Mouse (Mus musculus) skeletal muscle tissue, adult 2 months (tissue): ENCODE data around the gene Qdpr.
"Not testable (repeated sequence)": the region's sequence is repeated elsewhere in the genome, so short reads cannot be mapped to it uniquely, and the experiment has no call there.

Experiments used
- DNase-seq: peaks from one replicate; pipeline ENCODE4 v3.0.0-alpha.2; 2012; ENCODE audit warnings: low read depth, low spot score

Gene Qdpr

DNA sequence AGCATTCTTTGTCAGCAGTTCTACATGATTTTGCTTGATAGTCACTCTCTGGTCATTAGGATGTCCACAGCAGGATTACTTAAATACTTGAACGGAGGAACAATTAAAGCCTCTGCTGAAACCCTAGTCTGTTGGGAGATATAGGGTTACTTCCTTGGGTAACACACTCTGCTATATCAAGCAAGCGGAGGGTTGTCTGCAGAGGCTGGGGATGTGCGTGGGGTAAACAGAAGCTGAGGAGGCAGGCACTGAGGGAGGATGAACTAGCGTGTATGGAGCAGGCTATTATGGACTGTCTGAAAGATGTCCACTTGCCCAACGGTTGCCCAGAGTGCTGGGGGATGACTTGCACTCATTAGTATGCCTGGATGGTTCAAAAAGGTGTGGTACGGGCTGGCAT, 3.4 kb upstream of the Qdpr start, which contains the start of gene Clrn2:
Clrn2 (plus strand) TSS at position 301 of the 400 bp plus-strand sequence.
- no peak for DNase-seq

DNA sequence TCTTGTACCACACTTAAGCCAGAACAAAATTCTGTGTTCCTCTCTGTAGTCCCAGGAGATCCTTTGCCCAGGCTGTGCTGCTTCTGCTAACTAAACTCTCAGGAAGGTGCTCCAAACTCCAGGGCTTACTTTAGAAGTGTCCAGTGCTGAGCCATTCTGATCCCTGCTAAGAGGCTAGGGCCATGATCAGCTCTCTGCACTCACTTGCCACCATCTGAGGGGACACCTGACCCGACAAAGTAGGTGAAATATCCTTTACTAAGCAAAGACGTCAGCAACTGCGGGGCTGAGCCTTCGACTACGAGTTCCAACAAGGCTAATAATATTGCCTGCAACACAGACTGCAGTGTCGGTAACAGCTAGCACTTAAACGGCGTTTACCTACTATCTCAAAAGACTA, 830 bp downstream of the Qdpr start:
- DNase-seq: peak; percentile 20

DNA sequence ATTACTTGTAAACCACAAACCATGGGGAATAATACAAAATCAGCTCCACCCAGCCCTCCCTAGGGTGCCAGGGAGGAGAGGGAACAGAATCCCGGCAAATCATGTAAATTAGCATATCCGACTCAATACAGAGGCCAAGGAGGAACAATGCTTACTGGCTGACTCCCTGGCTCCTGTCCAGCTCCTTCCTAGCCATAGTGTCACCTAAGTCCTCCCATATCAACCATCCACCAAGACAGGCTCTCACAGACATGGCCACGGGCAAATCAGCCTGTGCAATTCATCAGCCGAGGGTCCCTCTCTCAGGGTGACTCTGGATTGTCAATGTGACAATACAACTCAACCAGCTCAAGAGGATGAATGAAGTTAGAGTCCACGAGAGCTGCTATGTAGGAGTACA, 1.4 kb downstream of the Qdpr start:
- DNase-seq: no peak

DNA sequence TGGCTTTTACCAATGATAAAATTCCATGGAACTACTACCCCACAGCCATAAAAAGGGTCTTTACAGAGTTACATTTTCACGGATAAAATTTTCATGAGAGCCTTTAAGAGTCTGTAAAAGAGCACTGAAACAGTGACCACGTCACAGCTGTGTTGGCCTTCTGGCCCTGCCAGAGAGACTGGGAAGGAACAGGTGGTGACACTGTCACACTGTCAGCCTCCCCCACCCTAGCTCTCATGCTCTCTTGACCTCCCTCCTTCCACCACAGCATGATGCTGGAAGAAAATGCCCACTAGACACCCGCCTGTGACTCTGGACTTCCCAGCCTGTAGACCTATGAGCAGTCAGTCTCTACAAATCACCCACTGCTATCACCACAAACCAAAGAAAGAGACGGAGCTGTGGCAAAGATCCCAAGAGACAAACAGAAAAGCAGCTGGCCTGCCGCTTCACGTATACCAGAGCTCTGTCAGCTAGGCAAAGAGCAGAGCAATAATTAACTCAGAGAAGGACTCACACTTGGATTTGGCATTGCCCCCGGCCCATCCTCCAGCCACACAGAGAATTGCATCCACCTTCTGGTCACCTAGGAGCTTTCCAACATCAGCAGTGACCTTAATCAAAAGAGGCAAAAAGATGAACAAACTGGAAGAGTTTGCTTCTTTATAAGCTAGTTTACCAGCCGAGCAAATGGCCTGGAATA, 5.8 kb downstream of the Qdpr start:
- DNase-seq: no peak

DNA sequence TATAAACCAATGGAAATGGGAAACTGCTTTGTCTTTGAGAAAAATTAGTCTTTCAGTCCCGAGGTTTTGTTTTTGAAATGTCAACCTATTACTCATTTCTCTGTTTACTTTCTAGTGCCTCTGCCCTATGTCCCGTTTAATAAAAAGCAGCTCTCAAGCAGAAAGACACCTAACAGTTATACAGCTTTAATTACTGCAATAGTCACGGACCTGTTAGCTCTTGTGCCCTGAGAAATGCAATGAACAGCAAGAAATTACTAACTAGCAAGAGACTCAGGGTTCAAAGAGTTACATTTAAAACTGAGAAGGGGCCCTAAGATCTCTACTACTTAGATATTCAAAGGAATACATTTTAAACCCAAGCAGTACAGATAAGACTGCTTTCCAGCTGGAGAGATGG, 8.3 kb downstream of the Qdpr start:
- DNase-seq: no peak

DNA sequence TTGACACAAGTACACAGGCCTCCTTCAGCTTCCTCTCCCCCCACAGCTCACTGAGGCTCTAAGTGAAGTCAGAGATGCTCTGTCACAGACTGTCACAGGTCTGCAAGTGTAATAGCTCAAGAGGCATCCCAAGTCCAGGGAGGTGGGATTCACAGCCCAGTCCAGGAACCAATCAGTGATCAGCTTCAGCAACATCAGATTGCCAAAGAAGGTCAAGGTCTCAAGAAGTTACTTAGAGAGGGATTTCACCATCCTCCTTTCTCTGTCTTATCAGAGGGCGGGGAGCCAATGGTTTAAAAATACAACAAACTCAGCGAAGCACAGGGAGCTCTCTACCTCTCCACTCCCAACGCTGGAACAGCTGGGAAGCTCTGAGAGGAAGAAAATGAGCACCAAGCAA, 8.9 kb downstream of the Qdpr start:
- no peak for DNase-seq

DNA sequence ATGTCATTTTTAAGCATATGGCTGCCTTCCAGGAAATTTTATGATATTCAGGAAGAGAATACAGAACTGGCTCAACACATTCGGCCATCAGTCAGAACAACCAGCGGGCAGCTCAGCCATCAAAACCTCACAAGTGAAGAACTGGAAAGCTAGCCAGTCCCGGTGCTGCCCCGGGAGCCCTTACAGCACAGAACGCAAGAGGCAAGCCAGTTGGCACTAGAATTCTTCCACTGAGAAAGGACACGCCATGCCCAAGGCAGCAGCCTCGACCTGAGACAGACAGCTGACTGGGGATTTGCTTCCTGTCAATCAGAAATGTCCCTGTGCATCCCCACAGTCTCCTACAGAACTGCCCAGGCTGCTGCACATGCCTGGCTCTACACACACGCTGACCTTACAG, 11.7 kb downstream of the Qdpr start:
- peak; percentile 66 for DNase-seq

DNA sequence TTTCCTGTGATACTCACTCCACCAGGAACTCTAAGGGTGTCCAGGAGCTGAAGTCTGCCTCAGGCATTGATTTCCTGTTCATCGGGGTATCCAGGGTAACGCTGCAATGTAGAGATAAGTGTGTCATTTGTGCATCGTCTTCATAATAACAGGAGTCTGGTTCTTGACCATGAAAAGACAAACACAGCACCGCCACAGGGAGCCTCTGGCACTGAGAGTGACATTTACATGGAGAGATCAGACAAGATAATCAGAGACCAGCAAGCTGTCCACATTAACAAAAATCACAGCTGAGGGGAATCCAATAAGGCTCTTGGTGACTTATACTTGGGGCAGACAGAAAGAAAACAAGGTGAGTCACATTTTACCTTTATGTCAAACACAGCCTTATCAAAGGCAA, 12.2 kb downstream of the Qdpr start:
- DNase-seq: no peak

DNA sequence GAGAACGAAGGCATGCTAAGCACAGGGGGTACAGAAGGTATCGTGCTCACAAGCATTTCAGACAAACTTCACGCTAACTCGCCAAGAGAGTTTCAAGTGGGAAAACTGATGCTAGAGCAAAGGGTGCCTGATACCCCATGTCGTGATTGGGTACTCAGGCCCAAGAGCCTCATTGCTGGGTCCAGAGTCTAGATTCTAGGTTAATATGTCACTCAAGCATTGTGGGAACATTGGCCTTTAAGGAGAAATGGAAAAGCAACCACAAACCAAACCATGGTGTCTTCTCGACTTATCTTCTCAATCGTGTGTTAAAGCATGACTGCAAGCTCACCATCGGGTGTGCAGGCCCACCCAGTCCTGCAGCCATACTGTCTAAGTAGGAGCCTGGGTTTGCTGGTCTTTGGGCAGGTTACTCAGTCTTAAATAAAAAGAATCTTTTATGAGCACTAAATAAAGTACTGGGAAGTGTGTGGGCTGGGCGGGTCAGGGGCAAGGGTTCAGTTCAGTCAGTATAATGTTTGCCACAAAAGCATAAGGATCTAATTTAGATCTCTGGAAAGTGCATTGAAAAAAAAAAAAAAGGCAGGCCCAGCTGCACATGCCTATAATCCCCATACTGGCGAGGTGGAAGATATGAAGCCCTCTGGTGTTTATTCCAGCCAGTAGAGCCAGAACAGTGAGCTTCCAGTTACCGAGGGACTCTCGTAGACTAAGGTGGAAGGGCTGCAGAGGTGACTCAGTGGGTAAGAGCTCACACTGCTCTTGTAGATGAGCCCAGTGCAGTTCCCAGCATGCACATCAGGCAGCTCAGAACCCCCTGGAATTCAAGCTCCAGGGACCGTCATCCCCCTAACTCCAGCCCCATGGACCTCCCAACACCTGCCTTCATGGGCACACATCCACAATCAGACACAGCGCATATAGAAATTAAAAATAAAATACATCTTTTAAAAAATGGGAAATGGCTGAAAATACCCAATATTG, 13.8 kb downstream of the Qdpr start:
- DNase-seq: no peak

DNA sequence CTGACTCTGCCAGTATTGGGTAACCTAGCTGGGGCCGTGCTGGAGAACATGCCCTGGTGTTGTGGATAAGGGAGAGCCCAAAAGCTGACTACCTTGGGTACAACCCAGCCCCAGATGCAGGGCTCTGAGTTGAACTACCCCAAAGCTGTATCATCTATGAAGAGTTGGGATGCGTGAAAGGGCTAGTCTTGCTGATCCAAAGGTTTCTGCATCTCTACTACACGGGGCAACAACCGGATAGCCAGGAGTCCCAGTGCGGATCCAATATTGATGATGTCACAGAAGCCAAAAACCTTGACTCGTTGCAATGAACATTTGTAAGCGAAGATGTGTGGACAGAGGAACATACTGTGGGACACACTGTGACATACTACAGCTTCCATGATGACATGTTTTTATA, 22.1 kb downstream of the Qdpr start:
- no peak for DNase-seq

DNA sequence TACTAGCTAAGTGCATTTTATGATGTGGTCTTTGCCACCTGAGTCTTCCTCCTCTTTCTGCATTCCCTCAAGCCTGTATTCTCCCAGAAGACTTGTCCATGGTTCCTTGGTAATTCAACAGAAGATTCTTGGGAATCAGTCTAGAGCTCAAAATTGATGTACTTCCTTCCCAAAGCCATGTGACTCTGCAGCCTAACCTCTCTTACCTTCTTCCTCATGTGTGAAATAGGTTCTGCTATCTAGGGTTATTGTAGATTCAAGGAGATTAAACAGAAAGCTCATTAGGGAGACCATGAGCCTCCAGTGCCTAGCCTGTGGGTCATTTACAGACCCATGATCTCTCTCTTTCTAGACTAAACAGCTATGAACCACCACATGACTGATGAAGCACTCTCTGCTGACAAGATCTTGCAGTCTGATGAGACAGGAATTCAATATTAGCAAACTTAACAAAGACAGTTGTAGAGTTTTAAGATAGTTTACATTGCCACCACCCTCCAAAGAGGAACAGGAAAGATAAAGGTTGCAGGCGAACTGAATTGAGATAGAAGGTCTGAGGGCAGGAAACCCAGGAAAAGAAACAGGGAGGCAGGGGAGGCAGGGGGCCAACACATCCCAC, 23.5 kb downstream of the Qdpr start:
- no peak for DNase-seq

DNA sequence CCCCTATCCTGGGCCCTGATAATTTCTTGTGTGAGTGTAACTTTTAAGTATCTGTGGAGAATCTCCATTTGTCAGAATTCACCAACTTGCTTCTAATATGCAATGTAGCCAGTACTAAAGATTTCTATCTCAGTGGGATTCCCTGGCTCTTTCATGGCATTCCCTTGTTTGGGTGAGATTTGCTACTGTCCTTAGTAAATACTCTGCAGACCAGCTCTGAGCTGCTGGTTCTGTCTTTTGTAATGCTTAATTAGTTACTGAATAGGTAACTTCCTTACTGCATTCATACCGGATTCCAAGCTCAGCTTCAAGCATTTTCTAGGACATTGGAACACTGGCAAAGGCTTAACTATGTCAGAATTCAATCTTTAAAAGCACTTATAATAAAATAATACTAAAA, 24.3 kb downstream of the Qdpr start:
- not testable (repeated sequence) for DNase-seq

DNA sequence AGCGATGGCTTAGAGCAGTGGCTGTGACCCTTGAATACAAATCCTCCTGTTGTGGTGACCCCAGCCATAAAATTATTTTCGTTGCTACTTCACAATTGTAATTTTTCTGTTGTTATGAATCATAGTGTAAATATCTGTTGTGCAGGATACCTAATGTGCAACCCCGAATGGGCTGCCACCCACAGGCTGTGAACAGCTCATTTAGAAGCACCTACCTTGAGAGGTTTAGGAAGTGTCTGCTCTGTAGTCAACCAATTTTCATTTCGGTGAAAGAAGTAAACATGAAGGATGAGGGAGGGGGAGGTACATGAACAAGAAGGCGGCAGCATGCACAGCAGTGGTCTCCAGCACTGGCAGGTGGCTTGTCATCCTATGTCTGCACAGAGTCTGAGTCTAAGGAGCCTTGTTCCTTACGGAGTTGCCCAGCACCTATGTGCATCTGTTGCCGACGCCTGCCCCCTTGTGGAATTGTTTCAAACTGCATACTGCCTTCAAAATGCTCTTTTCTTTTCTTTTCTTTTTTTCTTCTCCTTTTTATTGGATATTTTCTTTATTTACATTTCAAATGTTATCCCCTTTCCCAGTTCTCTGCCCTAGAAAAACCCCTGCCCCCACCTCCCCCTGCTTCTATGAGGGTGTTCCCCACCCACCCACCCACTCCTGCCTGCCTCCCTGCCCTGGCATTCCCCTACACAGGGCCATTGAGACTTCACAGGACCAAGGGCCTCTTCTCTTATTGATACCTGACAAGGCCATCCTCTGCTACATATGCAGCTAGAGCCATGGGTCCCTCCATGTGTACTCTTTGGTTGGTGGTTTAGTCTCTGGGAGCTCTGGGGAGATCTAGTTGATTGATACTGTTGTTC, 25.8 kb downstream of the Qdpr start:
- DNase-seq: no peak

DNA sequence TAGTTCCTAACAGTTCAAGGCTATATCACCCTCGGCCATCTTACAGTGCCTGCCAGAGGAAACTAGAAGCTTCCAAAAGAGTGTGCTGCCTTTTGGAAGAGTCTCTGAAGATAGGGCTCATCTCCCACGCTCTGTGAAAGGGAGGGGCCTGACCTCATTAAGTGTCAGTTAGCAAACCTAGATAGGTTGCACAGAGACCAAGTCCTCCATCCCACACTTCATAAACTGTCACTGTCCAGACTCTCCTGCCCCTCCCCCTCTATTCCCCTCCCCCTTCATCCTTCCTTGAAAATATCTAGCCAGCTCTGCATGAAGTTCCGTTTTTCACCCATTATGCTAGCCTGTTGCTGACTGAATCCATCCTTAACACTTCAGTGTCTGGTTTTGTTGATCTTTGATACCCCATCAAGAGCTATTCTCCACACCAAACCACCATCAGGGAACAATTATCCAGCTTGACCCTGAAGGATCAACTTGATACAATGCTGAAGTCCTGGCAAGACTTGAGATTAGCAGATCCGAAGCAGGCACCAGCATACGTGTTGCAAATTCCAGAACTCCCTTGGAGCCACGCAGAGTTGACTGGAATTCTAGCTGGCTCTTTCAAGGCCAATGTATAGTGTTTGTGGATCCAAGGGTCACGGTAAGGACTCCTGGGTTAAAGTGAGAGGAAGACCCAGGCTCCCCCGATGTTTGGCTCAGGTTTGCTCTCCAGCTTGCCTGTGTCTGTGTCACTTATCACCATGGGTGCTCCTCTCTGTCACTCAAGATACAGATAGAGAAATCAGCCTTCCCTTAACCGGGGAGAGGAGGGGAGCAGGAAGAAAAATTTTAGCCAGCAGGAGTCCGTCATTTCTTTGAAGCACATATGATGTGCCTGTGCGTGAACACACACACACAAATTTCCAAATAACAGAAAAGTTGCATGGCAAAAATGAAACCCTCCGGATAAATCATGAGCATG, 27.9 kb downstream of the Qdpr start:
- no peak for DNase-seq

DNA sequence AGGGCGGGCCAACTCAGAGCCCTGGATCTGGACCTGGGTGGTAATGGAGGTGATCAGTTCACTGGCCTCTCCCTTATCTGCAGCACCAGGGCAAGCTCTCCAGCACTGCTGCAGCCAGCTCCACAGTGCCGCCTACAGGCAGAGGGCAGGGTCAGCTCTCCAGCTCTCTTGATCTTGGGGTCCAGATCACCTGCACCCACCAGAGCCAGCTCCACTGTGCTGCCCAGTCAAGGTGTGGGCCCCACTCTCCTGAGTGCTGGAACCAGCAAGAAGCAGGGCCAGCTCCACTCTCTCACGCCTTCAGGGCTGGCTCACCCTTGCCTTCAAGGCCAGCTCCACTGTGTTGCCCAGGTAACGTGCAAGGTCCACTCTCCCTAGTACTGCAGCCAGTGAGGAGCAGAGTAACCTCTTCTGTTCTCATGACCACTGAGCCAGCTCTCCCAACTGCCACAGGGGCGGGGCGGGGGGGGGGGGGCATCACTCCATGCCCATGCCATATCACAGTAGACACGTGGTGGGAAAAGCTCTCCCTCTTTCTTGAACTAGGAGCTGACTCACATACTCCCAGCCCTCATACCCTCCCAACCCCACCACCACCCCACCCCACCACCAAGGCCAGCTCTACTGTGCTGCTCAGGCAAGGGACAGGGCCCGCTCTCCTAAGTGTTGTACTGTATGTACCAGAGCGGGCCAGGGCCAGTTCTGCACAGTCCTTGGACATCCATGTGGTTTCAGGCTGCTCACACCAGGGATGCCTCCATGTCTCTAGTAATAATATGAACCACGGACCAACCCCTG, 30.0 kb downstream of the Qdpr start:
- no peak for DNase-seq

DNA sequence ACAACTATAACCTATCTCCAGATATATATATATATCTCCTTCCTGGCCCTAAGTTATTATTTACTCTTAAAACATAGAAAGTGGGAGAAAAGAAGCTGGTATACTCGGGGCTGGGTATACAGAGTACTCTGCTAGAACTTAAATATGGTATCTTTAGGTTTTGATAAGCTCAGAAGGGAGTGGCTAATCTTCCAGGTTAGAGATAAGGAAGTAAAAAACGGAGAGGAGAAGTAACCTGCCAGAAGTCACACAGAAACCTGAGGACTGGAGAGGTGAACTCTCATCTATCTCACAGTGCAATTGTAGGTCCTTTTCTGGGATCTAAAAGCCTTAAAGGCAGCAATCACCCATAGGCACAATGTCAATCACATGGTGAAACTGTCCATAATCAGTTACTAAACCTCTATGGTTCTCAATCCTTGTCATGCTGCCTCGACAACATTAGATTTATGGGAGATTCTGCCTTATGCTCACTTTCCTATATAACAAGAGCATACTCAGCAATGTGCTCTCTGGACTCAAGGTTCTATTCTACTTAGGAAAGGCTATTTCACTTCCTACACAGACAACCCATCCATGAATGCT, 32.1 kb downstream of the Qdpr start:
- DNase-seq: no peak

DNA sequence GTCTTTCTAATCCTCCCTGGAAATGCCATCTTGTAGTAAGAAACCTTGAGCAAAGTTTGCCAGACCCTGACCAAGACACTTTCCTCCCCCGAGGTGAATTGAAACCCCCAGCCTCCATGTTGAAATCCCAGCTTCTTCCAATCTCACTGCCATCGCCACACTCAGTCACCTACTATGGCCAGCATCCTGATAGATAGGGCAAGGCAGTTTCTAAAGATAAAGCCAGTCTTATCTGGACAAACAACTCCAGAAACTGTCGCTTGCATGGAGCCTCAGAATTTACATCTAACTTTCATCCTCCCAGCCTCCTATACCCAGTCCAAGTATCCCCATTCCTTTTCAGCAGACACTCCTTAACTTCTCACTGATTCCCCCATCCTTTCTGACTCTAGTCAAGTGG, 33.6 kb downstream of the Qdpr start:
- DNase-seq: no peak

DNA sequence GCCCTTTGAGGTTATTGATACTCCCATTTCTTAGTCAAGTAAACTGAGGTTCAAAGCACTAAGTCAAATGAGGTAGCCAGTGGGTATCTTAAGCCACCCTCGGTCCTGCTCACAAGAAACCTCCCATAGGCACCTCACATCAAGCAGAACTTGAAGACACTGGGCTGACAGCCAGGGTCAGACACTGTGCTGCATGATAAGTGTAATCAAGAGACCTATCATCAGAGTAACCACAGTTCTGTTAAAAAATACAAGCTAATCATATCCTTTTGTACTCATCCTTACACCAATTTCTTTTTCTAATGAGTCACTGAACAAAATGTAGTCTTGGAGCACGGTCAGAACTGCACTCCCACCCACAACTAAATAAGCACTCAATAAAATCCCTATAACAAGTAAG, 43.9 kb downstream of the Qdpr start:
- DNase-seq: no peak

DNA sequence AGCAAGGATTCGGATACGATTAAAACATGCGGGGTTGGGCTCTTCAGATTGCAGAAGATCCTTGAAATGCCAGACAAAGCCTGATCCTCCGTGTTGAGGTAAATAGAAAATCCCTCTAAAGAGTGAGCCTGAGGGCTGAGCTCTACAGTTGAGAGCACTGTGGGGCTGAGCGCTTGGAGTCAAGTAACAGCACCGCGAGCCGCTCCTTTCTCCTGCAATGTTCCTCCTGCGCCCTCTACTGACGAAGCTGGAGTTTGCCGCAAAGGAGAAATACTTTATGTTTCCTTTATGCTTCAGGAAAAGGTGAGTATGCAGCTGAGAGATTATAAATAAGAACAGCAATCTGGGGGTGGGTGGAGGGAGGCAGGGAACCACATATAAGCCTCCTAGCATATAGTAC, 47.4 kb downstream of the Qdpr start:
- DNase-seq: peak; percentile 10
